Mouse (Mus musculus) right cerebral cortex, adult 18-20 months (tissue): ENCODE measurements around the gene Tlcd2.

Experiments used
- DNase-seq: peaks from one replicate; pipeline ENCODE4 v3.0.0; 2022; ENCODE audit warnings: mixed read lengths

Gene Tlcd2

DNA sequence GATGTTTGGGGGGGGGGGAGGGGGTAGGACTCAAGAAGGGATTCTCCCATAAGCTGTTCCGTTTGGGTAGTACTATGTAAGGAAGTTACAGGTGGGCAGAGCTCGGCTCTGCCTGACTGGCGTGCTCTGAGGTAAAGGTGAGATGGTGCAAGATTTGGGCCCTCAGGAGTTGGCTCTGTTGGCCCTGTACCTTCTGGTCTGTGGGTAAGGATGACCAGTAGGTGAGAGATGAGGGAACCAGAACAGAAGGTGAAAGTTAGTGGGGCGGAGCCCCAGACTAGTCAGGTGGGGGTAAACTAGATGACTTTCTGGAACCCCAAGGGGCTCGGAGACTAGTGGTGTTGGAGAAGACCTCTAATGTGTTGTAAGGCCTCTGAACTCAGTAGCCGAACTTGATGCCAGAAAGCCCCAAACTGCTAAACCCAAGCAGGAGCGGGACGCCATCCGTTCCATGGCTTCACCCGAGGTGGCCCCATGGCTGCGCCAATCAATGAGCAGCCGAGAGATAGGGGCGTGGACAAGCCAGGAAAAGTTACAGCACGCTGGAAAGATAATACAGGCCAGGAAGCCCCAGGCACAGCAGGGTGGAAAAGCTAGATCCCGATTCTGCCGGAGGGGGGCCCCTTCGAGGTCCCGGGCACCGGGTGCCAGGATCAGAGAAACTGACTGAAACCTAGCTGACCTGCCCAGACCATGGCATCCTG lies 6.1 kb downstream of the Tlcd2 start:
- no peak for DNase-seq

DNA sequence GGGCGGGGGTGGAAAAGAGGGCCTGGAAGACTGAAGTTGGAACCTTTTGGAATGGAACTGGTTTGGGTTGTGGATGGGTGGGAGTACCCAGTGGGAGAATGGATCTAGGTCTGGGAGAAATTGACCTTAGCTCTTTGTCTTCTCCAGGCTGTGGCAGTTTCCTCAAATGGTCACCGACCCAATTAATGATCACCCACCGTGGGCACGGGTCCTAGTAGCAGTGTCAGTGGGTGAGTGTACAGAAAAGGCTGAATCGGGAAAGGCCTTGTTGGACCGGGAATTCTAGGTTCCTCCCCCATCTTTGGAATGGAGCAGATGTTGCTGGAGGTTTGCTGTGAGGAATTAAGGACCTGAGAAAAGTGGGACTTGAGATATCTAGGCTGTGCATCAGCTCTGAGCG lies 6.9 kb downstream of the Tlcd2 start:
- DNase-seq = no peak

DNA sequence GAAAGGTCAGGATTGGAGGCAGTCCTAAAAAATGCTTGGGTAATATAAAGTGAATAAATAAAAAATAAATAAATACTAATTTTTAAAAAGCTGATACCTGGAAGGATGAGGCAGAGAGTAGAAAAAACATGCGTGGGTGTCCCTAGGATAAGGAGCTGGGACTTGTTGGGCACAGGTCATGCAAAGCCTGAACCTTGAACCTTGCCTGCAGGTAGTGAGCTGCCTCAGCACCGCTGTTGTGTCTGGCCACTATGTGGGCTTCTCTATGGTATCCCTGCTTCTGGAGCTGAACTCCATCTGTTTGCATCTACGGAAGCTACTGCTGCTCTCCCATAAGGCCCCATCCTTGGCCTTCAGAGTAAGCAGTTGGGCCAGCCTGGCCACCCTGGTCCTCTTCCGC lies 7.7 kb downstream of the Tlcd2 start:
- DNase-seq = no peak

DNA sequence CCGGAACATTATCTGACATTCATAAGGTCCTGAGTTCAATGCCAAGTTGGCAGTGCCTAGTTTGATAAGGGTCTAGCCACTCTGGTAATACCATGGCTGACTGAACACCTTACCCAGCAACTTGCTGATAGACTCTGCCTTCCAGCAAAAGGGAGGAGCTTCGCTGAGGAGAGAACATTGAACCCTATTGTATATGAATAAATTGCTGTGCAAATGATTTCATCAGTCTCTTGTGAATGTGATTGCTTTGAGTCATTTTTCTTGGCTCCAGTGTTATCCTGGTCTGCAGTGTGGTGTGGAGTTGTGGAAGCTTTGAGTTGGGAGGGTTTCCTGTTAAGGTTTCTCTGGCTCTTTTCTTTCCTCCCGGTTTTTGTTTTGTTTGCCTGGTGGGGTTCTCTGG lies 9.2 kb downstream of the Tlcd2 start:
- DNase-seq = no peak

DNA sequence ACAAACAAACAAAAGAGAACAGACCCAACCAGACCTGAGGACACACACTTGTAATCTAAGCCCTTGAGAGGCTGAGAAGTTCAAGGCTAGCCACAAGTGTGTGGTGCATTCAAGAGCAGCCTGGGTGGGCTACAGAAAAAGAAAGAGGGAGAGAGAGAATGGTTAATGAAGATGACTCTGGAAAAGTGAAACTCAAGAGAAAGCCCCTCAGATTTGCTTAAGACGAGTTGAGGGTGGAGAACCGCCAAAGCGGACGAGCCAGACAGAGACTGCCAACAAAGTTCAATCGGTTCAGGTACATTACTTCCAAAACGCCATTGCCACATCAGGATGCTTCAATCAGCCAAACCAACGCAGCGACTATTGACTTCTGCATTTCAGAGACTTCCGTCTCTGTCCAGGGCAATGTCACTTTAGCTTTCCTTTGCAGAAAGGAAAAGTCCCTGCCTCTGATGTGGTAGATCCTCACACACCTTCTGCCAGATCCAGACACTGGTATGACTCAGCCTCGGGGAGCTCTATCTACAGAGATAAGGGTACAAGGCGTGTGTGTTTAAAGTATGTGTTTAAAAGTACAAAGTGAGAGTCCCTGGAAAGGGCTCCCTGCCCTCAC lies 11.1 kb downstream of the Tlcd2 start:
- DNase-seq = no peak

DNA sequence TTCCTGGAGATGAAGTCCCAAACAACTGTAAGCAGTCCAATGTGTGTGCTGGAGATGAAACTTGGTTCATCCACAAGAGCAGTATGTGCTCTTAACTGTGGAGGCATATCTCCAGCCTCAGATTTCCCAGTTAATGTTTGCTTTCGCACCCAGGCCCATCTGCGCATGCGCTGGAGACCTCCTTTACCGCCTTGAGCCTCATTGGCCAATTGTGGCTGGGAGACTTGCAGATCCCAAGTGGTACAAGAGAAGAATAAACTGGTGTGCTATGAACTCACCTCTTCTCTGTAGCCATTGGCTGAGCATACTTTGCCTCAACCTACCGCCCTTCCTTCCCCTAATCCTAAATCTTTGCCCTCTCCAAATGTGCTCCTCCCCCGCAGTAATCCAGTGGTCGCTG lies 11.9 kb downstream of the Tlcd2 start:
- DNase-seq = no peak

DNA sequence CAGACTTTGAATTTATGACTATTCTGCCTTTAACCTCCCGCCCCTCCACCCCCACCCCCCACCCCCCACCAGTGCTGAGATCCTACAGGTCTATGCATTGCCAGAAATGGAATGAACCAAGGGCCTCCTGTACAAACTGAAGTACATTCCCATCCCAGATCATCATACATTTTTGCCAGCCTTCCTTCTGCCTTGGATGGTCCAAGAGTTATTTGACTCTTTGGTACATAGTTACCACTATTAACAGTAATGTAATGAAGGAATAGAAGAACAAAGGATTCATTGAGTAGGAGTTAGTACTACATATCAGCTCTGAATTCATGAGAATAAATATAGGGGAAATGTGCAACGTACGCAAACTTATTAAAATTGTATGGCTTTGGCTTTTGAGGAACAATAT lies 24.7 kb downstream of the Tlcd2 start:
- DNase-seq = no peak

DNA sequence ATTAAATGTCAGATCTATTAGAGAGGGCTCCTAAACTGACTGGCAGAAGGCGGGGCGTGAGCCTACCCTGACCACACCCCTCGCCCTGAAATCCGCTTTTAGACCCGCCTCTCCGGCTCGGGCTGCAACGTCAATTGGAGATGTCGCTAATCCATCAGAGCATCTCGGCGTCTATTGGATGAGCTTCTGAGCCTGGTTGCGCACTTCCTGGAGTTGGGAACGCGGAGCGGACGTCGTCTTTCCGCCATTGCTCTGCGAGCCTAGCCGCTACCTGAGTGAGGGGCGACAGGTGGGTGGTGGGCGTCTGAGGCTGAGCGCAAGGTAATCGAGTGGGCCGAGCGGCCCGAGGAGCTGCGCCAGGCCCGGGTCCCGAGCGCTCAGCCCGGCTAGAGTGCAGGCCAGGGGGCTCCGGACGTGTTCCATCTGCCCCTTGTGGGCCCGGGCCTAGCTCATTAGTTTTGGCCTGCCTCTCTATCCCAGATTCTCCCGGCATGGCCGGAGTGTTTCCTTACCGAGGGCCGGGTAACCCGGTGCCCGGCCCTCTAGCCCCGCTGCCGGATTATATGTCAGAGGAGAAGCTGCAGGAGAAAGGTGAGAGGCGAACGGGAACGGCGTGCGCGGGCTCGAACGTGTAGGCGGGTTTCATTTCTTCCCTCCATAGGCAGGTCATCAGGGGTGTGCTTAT lies 25.2 kb downstream of the Tlcd2 start, which contains the start of gene Prpf8:
Gene Prpf8, plus strand, starts transcription at position 216 of the 685 bp plus-strand sequence.
- peak; percentile 99 for DNase-seq

DNA sequence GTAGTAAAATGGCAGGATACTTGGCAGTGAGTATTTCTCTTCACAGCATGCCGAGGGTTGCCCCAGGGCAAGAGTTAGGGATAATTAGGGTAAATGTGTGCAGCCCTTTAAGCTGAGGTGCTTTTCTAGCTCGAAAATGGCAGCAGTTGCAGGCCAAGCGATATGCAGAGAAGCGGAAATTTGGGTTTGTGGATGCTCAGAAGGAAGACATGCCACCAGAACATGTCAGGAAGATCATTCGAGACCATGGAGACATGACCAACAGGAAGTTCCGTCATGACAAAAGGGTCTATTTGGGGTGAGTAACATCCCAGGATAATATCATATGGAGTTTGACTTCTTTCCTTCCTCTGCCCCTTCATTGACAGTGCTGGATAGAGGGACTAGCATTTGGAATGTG lies 26.0 kb downstream of the Tlcd2 start:
- no peak for DNase-seq

DNA sequence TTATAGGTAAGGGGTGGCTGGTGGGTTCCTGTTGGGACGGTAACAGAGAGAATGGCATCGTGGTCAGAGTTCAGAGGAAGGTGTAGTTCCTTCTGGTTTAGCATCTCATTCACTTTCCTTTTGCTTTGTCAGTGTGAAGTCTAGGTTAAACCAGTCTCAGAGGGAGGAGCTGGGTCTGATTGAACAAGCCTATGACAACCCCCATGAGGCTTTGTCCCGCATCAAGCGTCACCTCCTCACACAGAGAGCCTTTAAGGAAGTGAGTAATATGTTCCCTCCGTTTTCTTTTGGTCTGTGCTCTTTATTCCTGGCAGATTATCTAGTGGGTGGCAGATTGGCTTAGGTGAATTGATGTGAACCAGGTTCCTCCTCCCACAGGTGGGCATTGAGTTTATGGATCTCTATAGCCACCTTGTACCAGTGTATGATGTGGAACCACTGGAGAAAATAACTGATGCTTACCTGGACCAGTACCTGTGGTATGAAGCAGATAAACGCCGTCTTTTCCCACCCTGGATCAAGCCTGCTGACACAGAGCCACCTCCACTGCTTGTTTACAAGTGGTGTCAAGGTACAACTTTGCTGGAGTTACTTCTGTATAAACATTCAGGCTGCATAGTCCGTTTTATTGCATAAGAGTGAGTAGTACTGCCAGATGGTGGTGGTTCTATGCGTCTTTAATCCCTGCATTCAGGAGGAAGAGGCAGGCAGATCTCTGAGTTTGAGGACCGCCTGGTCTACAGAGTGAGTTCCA lies 33.0 kb downstream of the Tlcd2 start:
- DNase-seq = no peak

DNA sequence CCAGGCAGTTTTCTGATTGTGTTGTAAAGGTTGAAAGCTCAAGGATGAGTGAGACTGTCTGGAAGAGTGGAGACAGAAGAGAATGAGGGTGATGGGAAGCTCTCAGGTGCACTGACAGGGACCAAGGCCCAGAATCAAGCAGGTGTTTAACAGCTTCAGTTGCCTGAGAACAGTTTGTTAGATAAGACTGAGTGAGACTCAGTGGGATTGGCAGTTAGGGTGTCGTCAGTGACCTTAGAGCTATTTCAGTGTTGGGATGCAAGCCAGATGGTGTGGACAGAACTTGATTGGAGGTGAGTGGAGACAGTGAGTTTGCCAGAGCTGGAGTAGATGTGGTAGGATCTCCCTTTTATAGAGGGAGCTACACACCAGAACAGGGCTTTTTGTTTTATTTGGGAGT lies 36.6 kb downstream of the Tlcd2 start:
- no peak for DNase-seq

DNA sequence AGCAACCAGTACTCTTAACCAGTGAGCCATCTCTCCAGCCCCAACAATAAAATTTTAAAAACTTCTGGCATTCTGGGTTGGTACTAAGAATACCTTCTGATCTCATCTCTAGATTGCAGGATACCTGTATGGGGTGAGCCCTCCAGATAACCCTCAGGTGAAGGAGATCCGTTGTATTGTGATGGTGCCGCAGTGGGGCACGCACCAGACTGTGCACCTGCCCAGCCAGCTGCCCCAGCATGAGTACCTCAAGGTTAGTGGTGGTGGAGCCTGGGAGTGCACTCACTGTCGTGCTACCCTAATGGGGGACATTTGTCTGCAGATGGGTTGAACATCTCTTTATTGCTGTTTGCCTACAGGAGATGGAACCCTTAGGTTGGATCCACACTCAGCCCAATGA lies 46.6 kb downstream of the Tlcd2 start:
- DNase-seq = no peak

DNA sequence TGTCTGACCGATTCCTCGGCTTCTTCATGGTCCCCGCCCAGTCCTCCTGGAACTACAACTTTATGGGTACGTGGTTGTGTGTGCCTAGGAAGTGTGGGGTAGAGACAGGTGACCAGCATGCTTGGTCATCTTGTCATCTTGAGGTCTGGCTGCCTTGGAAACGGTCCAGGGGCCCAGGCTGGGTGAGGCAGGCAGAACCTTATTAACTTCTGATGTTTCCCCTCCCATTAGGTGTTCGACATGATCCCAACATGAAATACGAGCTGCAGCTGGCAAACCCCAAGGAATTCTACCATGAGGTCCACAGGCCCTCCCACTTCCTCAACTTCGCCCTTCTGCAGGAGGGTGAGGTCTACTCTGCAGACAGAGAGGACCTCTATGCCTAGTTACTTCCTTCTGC lies 47.4 kb downstream of the Tlcd2 start:
- DNase-seq = no peak

DNA sequence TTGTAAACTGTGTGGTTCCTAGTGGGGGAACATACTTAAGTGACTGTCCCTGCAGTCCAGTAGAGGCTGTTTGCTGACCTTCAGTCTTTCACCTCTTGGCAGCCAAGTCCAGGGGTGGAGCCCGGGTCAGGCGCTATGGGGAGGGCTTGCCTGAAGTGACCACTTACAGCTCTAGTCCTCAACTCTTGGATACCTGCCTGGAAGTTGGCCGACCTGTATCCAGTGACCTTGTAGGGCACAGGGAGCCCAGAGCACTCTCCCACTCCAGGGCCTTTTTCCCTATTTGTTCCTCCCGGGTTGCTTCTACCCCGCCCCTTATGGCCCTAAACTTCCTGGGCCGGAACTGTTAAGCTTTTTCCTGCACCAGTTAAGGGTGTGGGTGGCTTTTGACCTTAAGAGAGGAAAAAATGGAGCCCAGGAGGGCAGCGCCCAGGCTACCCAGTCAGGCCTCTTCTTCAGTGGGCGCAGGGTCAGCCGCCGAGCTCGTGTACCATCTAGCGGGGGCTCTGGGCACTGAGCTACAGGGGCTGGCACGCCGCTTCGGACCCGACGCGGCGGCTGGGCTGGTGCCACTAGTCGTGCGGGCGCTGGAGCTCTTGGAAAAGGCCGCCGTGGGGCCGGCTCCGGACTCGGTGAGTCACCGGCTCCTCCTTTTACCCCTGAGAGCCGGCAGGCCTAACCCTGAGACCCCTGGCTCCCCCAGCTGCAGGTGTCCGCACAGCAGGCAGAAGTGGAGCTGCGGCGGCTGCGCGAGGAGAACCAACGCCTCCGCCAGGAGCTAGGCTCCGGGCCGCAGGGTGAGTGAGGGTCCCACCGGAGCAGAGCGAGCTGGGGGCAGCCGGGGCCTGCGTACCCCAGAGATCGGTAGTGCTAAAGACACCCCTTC lies 48.5 kb downstream of the Tlcd2 start, which contains the start of gene Rilp:
Gene Rilp, plus strand, starts transcription at position 354 of the 886 bp plus-strand sequence.
- DNase-seq = no peak

DNA sequence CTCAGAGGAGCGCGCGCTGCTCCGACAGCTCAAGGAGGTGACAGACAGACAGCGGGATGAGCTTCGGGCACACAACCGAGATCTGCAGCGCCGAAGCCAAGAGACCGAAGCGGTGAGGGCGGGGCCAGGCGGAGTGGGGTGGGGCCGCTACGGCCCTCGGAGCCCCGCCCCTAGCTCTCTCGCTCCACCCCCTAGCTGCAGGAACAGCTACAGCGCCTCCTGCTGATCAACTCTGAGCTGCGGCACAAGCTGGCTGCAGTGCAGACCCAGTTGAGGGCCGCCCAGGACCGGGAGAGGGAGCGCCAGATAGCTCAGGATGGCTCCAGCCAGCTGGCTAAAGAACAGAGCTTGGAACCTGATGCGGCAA lies 49.1 kb downstream of the Tlcd2 start:
- DNase-seq = peak; percentile 90

DNA sequence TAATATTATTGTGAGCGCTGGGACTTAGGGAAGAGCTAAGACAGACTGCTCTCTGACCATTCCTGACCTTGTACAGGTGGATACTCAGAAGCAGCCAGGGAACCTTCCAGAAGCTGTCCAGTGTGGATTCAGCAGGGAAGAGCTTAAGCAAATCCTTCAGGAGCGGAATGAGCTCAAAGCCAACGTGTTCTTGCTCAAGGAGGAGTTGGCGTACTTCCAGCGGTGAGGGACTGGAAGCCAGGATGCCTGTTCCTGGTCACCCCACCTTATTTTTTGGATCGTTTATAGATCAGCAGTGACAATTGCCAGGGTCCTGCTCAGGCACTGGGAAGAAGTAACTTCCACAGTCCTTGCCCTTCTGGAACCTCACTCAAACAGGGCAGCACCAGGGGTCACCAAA lies 49.7 kb downstream of the Tlcd2 start:
- DNase-seq = no peak

DNA sequence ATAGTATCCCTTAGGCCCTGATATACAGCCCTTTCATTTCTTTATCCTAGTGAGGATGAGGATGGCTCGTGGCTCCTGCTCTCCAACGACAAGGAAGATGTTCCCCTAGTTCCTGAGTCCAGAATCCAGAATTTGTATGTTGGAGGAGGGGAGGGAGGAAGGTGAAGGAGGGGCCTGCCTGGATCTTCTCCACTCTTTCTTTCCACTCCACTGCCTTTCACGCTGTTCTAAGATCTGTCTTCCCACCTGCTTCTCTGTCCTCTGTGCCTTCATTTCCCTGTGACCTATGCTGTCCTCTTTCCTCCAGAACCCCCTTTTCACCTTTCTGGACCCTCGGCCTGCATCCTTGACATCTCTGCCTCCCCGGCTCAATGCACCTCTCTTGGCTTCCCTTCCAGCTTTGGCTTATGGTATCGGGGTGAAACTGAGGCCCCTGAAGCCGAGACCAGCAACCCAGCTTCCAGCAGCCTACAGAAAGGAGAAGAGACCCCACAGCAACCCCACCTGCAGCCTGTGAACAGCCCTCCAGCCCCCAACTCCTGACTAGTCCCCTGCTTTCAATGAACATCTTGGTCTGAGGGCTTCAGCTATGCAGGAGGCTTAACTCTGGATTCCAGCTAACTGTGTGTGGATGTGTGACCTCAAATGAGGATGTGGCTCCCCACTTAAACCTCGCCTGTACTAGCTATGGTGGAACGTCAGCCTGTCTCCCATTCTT lies 50.9 kb downstream of the Tlcd2 start:
- no peak for DNase-seq

DNA sequence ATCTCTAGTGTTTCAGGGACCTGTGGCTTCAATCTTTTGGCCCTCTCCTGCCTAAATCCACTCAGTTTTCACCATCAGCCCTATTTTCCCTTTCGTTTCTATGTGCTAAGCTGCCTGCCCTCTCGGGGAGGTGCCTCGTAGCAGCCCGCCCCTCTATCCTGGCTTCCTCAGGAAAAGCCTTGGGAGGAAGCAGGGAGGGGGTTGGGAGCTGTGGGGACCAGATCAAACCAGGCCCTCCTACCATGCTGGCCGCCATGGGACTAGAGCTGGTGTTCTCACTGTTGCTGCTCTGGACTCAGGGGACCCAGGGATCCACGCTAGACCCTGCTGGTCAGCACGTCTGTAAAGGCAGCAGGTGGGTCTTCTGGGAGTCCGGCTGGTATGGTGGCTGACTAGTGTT lies 51.8 kb downstream of the Tlcd2 start, which contains the start of gene Scarf1:
Gene Scarf1, plus strand, starts transcription at position 205 of the 400 bp plus-strand sequence.
- no peak for DNase-seq

DNA sequence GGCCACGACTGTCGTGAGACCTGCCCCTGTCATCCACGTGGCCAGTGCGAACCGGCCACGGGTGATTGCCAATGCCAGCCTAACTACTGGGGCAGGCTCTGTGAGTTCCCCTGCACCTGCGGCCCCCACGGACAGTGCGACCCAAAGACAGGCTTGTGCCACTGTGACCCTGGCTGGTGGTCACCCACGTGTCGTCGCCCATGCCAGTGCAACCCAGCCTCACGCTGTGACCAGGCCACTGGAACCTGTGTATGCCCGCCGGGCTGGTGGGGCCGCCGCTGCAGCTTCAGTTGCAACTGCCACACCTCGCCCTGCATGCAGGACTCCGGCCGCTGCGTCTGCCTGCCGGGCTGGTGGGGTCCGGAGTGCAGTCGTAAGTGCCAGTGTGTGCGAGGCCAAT lies 53.7 kb downstream of the Tlcd2 start:
- DNase-seq = no peak

DNA sequence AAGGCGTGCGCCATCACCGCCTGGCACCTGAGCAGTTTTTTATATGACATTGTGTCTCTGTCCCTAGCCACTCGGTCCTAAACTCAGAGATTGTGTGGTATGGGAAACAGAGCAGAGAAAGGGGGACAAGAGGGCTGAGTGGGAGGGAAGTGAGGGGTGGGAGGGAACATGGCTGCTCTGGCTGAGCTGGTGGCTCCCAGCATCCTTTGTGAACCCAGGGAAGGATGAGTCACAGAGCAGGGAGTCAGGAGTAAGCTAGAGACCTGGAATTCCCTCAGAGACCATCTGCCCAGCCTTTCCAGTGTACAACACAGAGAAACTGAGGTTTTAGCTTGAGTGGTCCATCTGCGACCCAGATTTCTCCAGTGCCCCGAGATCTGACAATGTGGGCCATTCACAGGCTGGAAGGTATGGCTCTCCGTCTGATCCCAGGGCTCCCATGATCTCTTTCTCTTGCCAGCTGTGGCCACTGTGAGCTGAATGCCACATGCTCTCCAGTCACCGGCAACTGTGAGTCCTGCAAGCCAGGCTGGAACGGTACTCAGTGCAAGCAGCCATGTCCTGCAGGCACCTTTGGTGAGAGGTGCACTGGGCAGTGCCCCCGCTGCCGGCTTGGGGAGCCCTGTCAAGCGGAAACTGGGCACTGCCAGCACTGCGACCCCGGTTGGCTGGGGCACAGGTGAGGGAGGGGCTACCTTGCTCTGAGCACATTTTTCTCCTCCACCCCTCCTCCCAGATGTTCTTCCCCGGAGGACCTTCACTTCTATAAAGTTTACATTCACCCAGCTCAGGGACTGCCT lies 58.5 kb downstream of the Tlcd2 start:
- DNase-seq = peak; percentile 48
